Mouse (Mus musculus): ENCODE data around the gene Baz1b. TPM values are rescaled to one million over a fixed set of nuclear protein-coding genes. Genes with fewer than 3 reads are reported as not detected.

Baz1b gene
- total and polyA plus RNA-seq, 3 experiments: 67.9 to 232 (median 187) TPM

DNA sequence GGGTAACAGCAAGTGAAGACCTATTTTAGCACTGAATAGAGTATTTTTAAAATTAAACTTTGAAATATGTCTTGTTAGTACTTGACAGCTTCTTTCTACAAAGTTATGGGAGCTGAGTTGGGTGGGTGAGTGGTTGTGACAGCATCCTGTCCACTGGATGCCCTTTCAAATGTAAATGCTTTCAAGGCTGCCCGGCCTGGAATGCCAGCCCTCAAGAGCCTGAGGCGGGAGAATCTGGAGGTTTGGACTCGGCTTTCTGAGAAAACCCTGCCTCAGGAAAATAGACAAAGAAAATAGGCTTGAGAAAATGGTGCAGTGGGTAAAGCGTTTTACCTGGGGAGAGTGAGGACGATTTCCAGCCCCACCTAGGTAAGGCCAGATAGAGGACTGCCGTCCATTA lies 5.3 kb upstream of the Baz1b start:
- ATAC-seq (ENCODE audit: extremely low read depth, insufficient number of reproducible peaks, low FRiP score, poor library complexity, severe bottlenecking) (no peak), DNase-seq (ENCODE audit: low spot score) (no peak)
- H3K36me3 ChIP-seq (replicated peaks): peaks cover 73% of the 10 kb centered on the region
- H3K4me3 ChIP-seq (ENCODE audit: low read depth, low read length): no peak overlapping the region
- H3K4me1 ChIP-seq (ENCODE audit: insufficient read depth, low read depth, low read length): peaks cover 20% of the 10 kb centered on the region
- H3K9me3 ChIP-seq (replicated peaks): peaks cover 6% of the 10 kb centered on the region
- no peaks in the 10 kb centered on the region for H3K27me3 ChIP-seq (ENCODE audit: insufficient read depth, low read length)
- TF ChIP-seq POLR2AphosphoS5 (IDR thresholded peaks at IDR 0.05; ENCODE audit: insufficient replicate concordance, low read depth, low read length): no peak
- no peak for TF ChIP-seq TAL1 (conservative IDR thresholded peaks at IDR 0.05; ENCODE audit: low read depth, low read length)
- TF ChIP-seq CTCF (IDR thresholded peaks at IDR 0.05; ENCODE audit: low read depth, low read length): no peak
- TF ChIP-seq GATA1 (IDR thresholded peaks at IDR 0.05; ENCODE audit: borderline replicate concordance, low read length): no peak
- no peak for TF ChIP-seq GATA2 (IDR thresholded peaks at IDR 0.05; ENCODE audit: borderline replicate concordance, low read depth, low read length)

- peaks cover 57% of the 10 kb centered on the region for H3K36me3 ChIP-seq (replicated peaks)
- peaks cover 6% of the 10 kb centered on the region for H3K9me3 ChIP-seq (replicated peaks)
- no peaks in the 10 kb centered on the region for H3K27me3 ChIP-seq (ENCODE audit: insufficient read depth, low read length)
- DNase-seq (ENCODE audit: low spot score): no peak
- no peak for ATAC-seq (ENCODE audit: extremely low read depth, insufficient number of reproducible peaks, low FRiP score, poor library complexity, severe bottlenecking)
- no peak overlapping the region for H3K4me3 ChIP-seq (ENCODE audit: low read depth, low read length)
- H3K4me1 ChIP-seq (ENCODE audit: insufficient read depth, low read depth, low read length): peaks cover 20% of the 10 kb centered on the region
- no peak for TF ChIP-seq GATA1 (IDR thresholded peaks at IDR 0.05; ENCODE audit: borderline replicate concordance, low read length)
- TF ChIP-seq POLR2AphosphoS5 (IDR thresholded peaks at IDR 0.05; ENCODE audit: insufficient replicate concordance, low read depth, low read length): no peak
- TF ChIP-seq TAL1 (conservative IDR thresholded peaks at IDR 0.05; ENCODE audit: low read depth, low read length): no peak
- TF ChIP-seq CTCF (IDR thresholded peaks at IDR 0.05; ENCODE audit: low read depth, low read length): no peak
- no peak for TF ChIP-seq GATA2 (IDR thresholded peaks at IDR 0.05; ENCODE audit: borderline replicate concordance, low read depth, low read length)
Observed at GRCm38 (mm10) chr5:135183131-135183861, 3.8 kb upstream of the Baz1b start.

DNA sequence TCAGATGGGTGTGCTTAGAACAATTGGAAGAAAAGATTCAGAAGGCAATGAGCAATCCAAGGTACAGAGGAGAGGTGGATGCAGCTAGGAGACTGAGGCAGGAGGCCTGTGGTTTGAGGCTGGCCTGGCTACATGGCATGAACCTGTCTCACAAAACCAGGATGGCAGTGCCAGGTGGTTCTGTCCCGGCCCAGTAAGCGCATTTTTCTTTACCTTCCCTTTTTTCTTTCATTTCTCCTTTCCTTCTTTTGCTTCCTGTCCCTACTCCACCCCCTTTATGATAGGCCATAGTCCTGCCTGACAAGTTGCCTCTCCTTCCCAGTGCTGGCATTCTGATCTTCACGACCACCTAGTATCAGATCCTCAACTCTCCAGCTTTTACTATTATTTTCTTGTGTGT lies 2.0 kb upstream of the Baz1b start:
- Histone ChIP-seq H3K27me3 (ENCODE audit: insufficient read depth, low read length) (no peaks in the 10 kb centered on the region), H3K4me1 (ENCODE audit: insufficient read depth, low read depth, low read length) (peaks cover 26% of the 10 kb centered on the region), H3K9me3 (replicated peaks) (peaks cover 6% of the 10 kb centered on the region), H3K36me3 (replicated peaks) (peaks cover 51% of the 10 kb centered on the region), H3K4me3 (ENCODE audit: low read depth, low read length) (no peak overlapping the region)
- ATAC-seq (ENCODE audit: extremely low read depth, insufficient number of reproducible peaks, low FRiP score, poor library complexity, severe bottlenecking) (no peak), DNase-seq (ENCODE audit: low spot score) (no peak)
- TF ChIP-seq GATA2 (IDR thresholded peaks at IDR 0.05; ENCODE audit: borderline replicate concordance, low read depth, low read length) (no peak), GATA1 (IDR thresholded peaks at IDR 0.05; ENCODE audit: borderline replicate concordance, low read length) (no peak), TAL1 (conservative IDR thresholded peaks at IDR 0.05; ENCODE audit: low read depth, low read length) (no peak), POLR2AphosphoS5 (IDR thresholded peaks at IDR 0.05; ENCODE audit: insufficient replicate concordance, low read depth, low read length) (no peak), CTCF (IDR thresholded peaks at IDR 0.05; ENCODE audit: low read depth, low read length) (no peak)

DNA sequence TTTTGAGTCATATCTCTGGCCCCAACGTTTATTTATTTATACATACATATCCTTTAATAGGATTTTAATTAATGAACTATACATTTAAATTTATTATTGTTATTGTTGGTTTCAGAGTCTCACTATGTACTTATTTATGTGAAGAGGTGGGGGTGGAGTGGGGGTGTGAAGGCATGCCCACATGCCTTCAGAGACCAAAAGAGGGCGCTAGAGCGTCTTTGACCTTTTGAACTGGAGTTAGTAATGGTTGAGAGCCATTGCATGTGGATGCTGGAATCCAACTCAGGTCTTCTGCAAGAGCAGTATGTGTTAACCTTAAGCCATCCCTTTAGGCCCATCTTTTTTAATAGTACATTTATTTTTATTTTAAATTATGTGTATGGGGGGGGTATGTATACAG lies 1.5 kb upstream of the Baz1b start:
- peak; percentile 23 for DNase-seq (ENCODE audit: low spot score)

DNA sequence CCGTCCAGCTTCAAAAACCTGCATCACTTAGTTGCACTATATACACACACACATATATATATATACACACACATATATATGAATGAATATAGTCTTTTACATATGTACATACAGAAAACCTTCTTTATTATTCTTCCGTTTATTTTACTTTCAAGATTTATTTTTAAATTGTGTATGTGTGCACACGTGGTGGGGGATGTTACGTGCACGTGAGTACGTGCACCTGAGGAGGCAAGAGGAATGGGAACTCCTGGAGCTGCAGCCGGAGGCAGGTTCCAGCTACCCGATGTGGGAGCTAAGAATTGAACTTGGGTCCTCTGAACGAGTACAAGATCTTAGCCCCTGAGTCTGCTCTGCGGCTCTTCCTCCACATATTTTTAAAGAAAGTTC lies 838 bp upstream of the Baz1b start:
- H3K4me1 ChIP-seq (ENCODE audit: insufficient read depth, low read depth, low read length): peaks cover 26% of the 10 kb centered on the region
- H3K36me3 ChIP-seq (replicated peaks): peaks cover 49% of the 10 kb centered on the region
- ATAC-seq (ENCODE audit: extremely low read depth, insufficient number of reproducible peaks, low FRiP score, poor library complexity, severe bottlenecking) (no peak), DNase-seq (ENCODE audit: low spot score) (no peak)
- no peaks in the 10 kb centered on the region for H3K27me3 ChIP-seq (ENCODE audit: insufficient read depth, low read length)
- TF ChIP-seq TAL1 (conservative IDR thresholded peaks at IDR 0.05; ENCODE audit: low read depth, low read length) (no peak), GATA1 (IDR thresholded peaks at IDR 0.05; ENCODE audit: borderline replicate concordance, low read length) (no peak), CTCF (IDR thresholded peaks at IDR 0.05; ENCODE audit: low read depth, low read length) (no peak), GATA2 (IDR thresholded peaks at IDR 0.05; ENCODE audit: borderline replicate concordance, low read depth, low read length) (no peak), POLR2AphosphoS5 (IDR thresholded peaks at IDR 0.05; ENCODE audit: insufficient replicate concordance, low read depth, low read length) (no peak)
- H3K4me3 ChIP-seq (ENCODE audit: low read depth, low read length): peak overlapping the region; percentile 97
- H3K9me3 ChIP-seq (replicated peaks): peaks cover 6% of the 10 kb centered on the region

More for the DNA sequence above, 1.5 kb upstream of the Baz1b start:
- no peak for ATAC-seq (ENCODE audit: extremely low read depth, insufficient number of reproducible peaks, low FRiP score, poor library complexity, severe bottlenecking)
- Histone ChIP-seq H3K4me1 (ENCODE audit: insufficient read depth, low read depth, low read length) (peaks cover 26% of the 10 kb centered on the region), H3K27me3 (ENCODE audit: insufficient read depth, low read length) (no peaks in the 10 kb centered on the region), H3K4me3 (ENCODE audit: low read depth, low read length) (no peak overlapping the region), H3K9me3 (replicated peaks) (peaks cover 6% of the 10 kb centered on the region), H3K36me3 (replicated peaks) (peaks cover 50% of the 10 kb centered on the region)
- TF ChIP-seq TAL1 (conservative IDR thresholded peaks at IDR 0.05; ENCODE audit: low read depth, low read length): no peak
- TF ChIP-seq GATA1 (IDR thresholded peaks at IDR 0.05; ENCODE audit: borderline replicate concordance, low read length): no peak
- peak; percentile 35; the same call in 1 of the 2 replicates for TF ChIP-seq CTCF (IDR thresholded peaks at IDR 0.05; ENCODE audit: low read depth, low read length)
- TF ChIP-seq POLR2AphosphoS5 (IDR thresholded peaks at IDR 0.05; ENCODE audit: insufficient replicate concordance, low read depth, low read length): no peak

GRCm38 (mm10) chr5:135187349-135188213 lies 517 bp downstream of the Baz1b start:
- H3K4me3 ChIP-seq (ENCODE audit: low read depth, low read length): peak overlapping the region; percentile 97
- peaks cover 32% of the 10 kb centered on the region for H3K4me1 ChIP-seq (ENCODE audit: insufficient read depth, low read depth, low read length)
- peaks cover 6% of the 10 kb centered on the region for H3K9me3 ChIP-seq (replicated peaks)
- TF ChIP-seq POLR2AphosphoS5 (IDR thresholded peaks at IDR 0.05; ENCODE audit: insufficient replicate concordance, low read depth, low read length) (no peak), GATA2 (IDR thresholded peaks at IDR 0.05; ENCODE audit: borderline replicate concordance, low read depth, low read length) (no peak), CTCF (IDR thresholded peaks at IDR 0.05; ENCODE audit: low read depth, low read length) (no peak), GATA1 (IDR thresholded peaks at IDR 0.05; ENCODE audit: borderline replicate concordance, low read length) (no peak), TAL1 (conservative IDR thresholded peaks at IDR 0.05; ENCODE audit: low read depth, low read length) (no peak)
- no peaks in the 10 kb centered on the region for H3K27me3 ChIP-seq (ENCODE audit: insufficient read depth, low read length)
- DNase-seq (ENCODE audit: low spot score) (peak; percentile 18), ATAC-seq (ENCODE audit: extremely low read depth, insufficient number of reproducible peaks, low FRiP score, poor library complexity, severe bottlenecking) (no peak)
- H3K36me3 ChIP-seq (replicated peaks): peaks cover 46% of the 10 kb centered on the region
